Mouse (Mus musculus): ENCODE data around the gene Themis. TPM values are rescaled to one million over a fixed set of nuclear protein-coding genes. Genes with fewer than 3 reads are reported as not detected.

The Themis gene
- not detected for total RNA-seq (2021)
- long read RNA-seq, experiment 1, result 0 reads
- long read RNA-seq, experiment 2, result 0 reads

GRCm38 (mm10) chr10:28668261-28668660 is at the start of gene Themis:
Themis (plus strand) TSS chr10:28668360.
- intact Hi-C loops (cut with DNase I), result no loop called here

DNA sequence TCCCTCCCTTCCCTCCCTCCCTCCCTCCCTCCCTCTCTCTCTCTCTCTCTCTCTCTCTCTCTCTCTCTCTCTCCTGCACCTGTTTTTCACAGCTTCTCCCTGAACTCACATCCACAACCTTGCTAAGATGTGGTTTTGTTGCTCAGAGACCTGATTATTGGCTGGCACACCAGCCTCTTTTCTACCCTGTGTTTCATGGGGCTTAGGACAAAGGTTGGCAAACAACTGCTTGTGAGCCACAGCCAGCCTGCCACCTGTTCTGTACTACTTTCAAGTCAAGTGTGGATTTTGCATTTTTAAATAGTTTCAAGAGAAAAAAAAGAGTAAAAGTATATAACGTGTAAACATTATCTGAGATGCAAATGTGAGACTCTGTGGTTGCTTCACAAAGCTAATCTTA is 48.7 kb upstream of the Themis start:
- no peak for DNase-seq (ENCODE audit: low spot score in 2 of 2)
- intact Hi-C loops (cut with DNase I), result no loop called here

More at GRCm38 (mm10) chr10:28668261-28668660, at the start of gene Themis:
- DNase-seq (ENCODE audit: low spot score in 2 of 2), result no peak

- no peak for DNase-seq (ENCODE audit: low spot score in 2 of 2)
- intact Hi-C loops (cut with DNase I), result no loop called here
Measured at GRCm38 (mm10) chr10:28636096-28636495, 32.1 kb upstream of the Themis start.

GRCm38 (mm10) chr10:28641887-28642286 is 26.3 kb upstream of the Themis start:
- intact Hi-C loops (cut with DNase I), result no loop called here

DNA sequence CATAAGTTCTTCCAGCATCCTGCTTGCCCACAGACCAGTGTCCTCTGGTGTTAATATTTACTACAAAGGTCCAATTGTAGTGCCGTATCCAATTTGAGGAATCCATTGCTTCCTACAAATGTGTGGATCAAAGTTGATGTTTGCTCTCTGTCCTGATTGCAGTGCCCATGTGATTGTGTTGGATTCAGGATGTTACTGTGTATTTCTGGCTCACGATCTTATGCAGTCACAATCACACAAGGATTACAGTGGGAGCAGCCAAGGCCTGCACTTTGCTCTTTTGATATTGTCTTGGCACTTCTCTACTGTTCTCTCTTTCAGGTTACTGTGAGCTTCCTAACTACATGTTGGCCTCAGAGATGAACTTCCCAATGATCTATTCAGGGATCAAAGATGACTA is 20.3 kb upstream of the Themis start:
- no peak for DNase-seq (ENCODE audit: low spot score in 2 of 2)
- intact Hi-C loops (cut with DNase I), result no loop called here

More at GRCm38 (mm10) chr10:28641887-28642286, 26.3 kb upstream of the Themis start:
- no peak for DNase-seq (ENCODE audit: low spot score in 2 of 2)

DNA sequence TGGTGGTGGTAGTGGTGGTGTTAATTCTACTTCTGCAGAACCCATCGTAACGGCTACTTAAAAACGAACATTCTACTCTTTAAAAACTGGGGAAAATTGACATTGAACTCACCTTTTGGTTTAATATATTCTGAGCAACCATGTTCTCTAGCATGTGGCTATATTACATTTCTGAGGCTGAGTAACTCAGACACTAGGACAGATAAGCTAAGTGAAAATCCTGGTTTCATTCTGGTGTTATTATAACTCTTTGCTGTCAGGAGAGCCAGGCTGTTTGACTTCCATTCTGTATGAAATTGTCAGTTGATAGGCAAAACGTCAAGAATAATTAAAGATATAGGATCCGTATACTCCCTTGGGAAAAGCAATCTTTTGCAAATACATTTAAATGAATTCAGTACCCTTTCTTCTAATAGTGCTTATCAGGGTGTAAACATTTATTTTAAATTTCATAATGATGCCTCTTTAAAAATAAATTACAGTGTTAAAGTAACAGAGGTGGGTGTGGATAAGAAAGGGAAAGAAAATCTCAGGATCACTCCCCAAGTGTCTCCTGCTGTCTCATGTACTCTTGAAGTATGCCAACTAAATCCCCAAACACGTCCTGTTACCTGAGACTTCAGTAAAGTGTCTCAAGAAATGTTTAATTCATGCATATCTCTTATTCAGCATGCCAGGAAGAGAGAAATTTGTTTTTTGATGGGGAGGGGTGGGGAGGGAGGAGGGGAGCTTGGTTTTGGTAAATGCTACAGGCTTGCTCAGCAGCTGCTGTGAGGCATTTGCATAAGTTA is 18.9 kb upstream of the Themis start:
- DNase-seq (ENCODE audit: low spot score in 2 of 2), result no peak
- intact Hi-C loops (cut with DNase I), result no loop called here

DNA sequence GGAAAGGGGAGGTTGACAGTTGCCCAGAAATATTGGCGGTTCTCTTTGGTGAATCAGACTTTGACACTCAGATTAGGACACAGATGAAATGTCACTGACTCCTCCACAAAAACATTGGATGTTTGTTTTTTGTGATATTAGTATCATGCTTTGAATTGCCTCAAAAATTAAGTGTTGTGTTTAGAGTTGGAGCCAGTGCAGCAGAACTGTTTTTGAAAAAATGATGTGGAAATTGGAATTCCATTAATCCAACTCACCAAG is 18.3 kb upstream of the Themis start:
- no peak for DNase-seq (ENCODE audit: low spot score in 2 of 2)
- intact Hi-C loops (cut with DNase I), result no loop called here

GRCm38 (mm10) chr10:28651910-28652309 is 16.2 kb upstream of the Themis start:
- no peak for DNase-seq (ENCODE audit: low spot score in 2 of 2)
- intact Hi-C loops (cut with DNase I), result no loop called here

GRCm38 (mm10) chr10:28654733-28655132 is 13.4 kb upstream of the Themis start:
- intact Hi-C loops (cut with DNase I), result no loop called here
- DNase-seq (ENCODE audit: low spot score in 2 of 2), result no peak

DNA sequence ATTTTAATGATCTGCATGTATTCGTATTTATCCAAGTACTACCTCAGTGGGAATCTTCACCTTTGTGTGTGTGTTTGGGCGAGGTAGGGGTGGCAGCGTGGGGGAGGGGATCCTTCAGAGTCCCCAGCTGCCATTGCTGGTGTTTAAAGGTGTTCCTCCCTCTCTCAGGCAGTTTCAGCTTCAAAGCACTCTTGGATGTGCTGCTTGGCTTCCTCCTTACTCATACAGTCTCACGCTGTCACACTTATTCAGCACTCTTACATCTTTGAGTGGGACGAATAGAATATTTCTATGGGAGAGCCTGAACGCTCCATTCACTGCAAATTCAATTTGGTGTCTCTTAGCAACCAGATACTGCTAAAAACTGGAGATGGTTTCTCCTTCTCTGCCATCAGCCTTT is 3.0 kb upstream of the Themis start:
- DNase-seq (ENCODE audit: low spot score in 2 of 2), result peak; percentile 6 to 23
- intact Hi-C loops (cut with DNase I), result no loop called here

DNA sequence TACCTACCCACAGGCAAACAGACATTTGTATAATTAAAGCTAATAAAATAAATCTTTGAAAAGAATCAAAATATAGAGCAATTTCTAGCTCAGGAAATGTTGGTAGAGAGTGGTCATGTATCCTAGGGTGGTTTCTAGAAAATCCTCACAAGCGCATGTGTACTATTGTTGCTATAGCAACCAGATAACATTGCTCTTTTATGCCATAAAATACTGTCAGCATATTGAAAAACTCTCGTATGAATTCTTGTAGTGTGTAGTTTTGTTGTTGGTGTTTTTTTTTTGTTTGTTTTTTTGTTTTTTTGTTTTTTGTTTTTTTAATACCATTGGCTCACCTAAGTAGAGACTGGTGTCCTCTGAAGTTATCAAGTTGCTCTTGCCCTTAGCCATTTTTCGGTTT is 5.8 kb downstream of the Themis start:
- no peak for DNase-seq (ENCODE audit: low spot score in 2 of 2)
- intact Hi-C loops (cut with DNase I), result no loop called here

GRCm38 (mm10) chr10:28675337-28675736 is 7.2 kb downstream of the Themis start:
- intact Hi-C loops (cut with DNase I), result no loop called here

DNA sequence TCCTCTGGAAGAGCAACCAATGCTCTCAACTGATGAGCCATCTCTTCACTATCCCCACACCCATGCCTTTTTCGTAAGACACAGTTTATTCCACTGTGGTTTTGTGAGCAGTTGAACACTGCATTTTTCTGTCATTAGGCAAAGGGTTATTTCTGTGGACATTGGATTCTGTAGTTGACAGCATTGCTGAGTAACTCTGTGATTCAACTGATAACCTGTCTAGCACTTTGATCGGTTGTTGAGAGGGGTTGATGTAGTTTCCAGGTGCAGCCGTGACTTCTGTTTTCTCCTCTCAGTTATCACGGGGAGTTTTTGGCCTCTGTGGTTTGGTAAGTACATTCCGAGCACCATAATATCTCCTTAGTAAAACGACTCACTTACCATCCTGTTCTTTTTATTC is 26.8 kb downstream of the Themis start:
- intact Hi-C loops (cut with DNase I), result no loop called here
- no peak for DNase-seq (ENCODE audit: low spot score in 2 of 2)

More at GRCm38 (mm10) chr10:28675337-28675736, 7.2 kb downstream of the Themis start:
- no peak for DNase-seq (ENCODE audit: low spot score in 2 of 2)

DNA sequence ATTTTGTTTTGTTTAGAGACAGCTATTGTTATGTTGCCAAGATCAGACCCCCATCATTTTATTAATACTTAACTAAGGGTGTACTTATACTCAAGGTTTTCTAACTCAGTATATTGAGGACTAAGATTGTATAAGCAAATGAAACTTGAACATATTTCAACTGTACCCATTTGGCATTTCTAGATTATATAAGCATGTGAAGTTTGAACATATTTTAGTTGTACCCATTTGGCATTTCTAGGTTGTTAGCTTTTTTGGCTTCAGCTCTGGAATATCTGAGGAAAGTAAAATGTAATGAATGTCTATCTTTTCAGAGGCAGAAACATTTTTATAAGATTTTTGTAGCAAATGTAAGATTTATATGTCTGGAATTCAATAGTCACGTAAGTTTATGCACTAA is 27.9 kb downstream of the Themis start:
- DNase-seq (ENCODE audit: low spot score in 2 of 2), result no peak
- intact Hi-C loops (cut with DNase I), result no loop called here

DNA sequence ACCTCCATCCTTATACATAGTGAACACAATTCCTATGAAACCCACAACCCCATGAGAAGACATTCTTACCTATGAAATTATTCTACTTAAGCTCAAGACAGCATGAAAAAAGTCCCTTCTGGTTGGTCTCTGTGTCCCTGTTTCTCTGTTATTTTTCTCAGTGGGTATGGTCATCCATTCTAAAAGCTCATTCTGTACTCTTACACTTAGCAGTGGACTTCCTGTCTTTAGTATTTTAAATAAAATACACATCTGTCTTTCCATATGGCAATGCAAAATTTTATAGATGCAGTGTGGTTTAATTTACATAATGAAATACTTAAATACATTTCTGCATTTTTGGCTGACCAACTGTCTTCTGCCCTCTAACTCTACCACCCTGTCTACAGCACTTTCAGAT is 30.0 kb downstream of the Themis start:
- intact Hi-C loops (cut with DNase I), result no loop called here
- DNase-seq (ENCODE audit: low spot score in 2 of 2), result no peak

DNA sequence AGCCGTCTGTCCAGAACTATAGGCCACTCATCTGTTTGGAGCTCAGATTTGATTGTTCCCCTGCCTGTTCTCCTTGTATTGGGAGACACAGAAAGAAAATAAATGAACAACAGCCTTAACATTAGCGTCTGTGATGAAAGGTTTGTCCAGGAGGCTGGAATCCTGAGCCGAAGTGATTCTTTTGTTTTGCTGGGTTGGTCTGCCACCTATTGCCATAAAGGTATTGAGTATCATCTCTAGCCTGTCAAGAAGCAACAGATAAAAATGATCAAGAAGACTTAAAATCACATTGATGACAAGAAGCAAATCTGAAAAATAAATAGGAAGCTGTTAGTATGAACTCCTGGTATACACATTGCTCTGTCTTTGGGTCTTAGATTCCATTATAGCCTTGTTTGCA is 53.7 kb downstream of the Themis start:
- intact Hi-C loops (cut with DNase I), result no loop called here
- no peak for DNase-seq (ENCODE audit: low spot score in 2 of 2)

DNA sequence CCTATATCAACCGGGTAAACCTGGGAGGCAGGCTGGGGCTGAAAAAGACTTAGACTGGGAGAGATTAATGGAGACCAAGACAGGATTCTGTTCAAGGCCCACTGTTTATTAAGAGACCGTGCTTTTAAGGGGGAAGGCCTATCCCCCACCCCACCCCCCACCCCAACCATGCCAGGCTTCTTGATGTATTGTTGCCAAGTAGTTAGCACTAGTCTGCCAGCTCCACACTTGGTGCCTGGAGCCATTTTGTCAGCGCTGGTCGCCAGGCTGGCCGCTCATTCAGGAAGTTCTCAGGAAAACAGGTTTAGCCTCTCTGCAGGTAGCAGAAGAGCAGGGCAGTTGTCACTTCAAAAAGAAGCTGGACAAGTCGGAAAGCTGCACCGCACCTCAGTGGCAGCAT is 55.1 kb downstream of the Themis start:
- DNase-seq (ENCODE audit: low spot score in 2 of 2), result no peak
- intact Hi-C loops (cut with DNase I), result no loop called here

- intact Hi-C loops (cut with DNase I), result loop anchor here (5.0 kb wide), 1 partner anchor 112 kb away; no protein-coding TSS in a partner anchor
- DNase-seq (ENCODE audit: low spot score in 2 of 2), result peak in 1 of 2 experiments; percentile 21
Measured at GRCm38 (mm10) chr10:28730122-28730521, 62.0 kb downstream of the Themis start.

GRCm38 (mm10) chr10:28737953-28738352 is 69.8 kb downstream of the Themis start:
- intact Hi-C loops (cut with DNase I), result no loop called here
- DNase-seq (ENCODE audit: low spot score in 2 of 2), result no peak

DNA sequence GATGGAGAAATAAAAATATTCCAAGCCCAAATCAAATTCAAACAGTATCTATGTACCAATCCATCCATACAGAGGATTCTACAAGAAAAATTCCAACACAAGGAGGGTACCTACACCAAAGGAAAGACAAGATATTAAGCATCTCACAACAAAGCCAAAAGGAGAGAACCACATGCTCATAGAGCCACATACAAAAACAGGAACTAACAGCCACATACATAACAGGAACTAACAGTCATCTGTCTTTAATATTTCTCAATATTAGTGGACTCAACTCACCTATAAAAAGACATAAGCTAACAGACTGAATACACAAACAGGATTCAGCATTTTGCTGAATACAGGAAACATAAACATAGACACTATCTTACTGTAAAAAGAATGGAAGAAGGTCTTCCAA is 78.3 kb downstream of the Themis start:
- DNase-seq (ENCODE audit: low spot score in 2 of 2), result no peak
- intact Hi-C loops (cut with DNase I), result no loop called here

DNA sequence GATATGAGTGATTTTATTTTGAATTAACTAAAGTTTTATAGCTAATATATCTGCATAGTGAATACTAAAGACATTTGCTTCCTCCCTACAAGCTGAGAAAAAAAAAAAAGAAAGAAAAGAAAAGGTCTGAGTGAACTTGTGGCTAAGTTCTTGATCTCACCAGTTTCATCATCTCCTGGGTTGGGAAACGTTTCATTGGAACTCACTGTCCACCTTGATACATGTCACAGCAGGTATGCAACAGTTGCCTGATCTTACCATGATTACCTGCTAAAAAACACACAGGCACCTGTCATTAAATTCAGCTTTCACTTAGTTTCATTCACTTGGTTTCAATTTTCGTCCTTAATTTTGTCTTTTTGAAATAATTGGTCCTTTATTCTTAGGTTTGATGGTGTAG is 85.2 kb downstream of the Themis start:
- DNase-seq (ENCODE audit: low spot score in 2 of 2), result no peak
- intact Hi-C loops (cut with DNase I), result no loop called here

DNA sequence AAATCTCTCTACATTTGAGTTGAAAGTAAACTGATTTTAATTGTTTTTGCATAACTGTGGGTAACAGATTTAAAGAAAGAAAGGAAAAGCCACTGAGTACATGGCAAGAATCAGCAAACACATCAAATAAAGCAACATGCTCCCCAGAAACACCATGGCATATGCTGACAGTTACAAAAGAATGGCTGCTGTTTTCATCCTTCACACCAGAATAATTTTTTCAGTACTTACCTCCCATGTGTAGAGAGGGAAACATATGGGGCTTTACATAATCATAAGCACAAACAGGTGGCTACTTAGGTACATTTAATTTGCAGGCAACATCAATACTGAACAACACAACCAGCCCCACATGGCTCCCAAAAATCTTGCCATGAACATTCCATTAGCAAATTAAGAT is 86.8 kb downstream of the Themis start:
- DNase-seq (ENCODE audit: low spot score in 2 of 2), result no peak
- intact Hi-C loops (cut with DNase I), result no loop called here

Measured in left cerebral cortex, postnatal 14 days (tissue).